Mouse (Mus musculus): Measurements from ENCODE around the gene Cmtm2b.

- TF ChIP-seq ZNF384 (IDR thresholded peaks at IDR 0.05; ENCODE audit: low read depth, low read length), result no peak
- no peak for TF ChIP-seq ZC3H11A (IDR thresholded peaks at IDR 0.05; ENCODE audit: borderline replicate concordance, low read depth, low read length)
- TF ChIP-seq CHD2 (IDR thresholded peaks at IDR 0.05; ENCODE audit: low read depth, low read length), result no peak
Measured at GRCm38 (mm10) chr8:104339983-104340232, 17.9 kb downstream of the Cmtm2b start.
